Mouse (Mus musculus) layer of hippocampus, adult 11-12 months (tissue): ENCODE measurements at regions not wholly inside any gene's neighbourhood (a gene's known extent, or its start where the extent isn't known, plus 50 kb on each side); places are given as distances from the start of the nearest gene placed in this dataset.

Experiments
- DNase-seq: peaks from one replicate; pipeline ENCODE4 v3.0.0; 2022; ENCODE audit warnings: low spot score

DNA sequence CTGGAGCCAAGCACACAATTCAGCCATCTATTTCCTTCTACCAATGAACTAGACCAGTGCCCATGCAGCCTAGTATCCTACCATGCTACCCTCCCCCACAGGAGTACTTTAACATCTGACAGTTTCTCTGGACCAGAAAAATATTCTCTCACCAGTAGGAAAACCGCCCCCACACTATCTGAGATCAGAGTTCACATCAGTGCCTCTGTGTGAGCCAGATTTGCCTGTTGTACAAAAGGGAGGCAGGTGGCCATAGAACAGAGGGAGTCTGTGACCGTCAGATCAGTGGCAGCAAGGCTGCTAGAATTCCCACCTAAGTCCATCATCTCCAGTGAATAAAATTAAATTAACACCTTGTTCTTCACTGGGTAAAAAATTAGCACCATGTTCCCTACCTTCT lies 166.5 kb downstream of the Atp23 start:
- no peak for DNase-seq

DNA sequence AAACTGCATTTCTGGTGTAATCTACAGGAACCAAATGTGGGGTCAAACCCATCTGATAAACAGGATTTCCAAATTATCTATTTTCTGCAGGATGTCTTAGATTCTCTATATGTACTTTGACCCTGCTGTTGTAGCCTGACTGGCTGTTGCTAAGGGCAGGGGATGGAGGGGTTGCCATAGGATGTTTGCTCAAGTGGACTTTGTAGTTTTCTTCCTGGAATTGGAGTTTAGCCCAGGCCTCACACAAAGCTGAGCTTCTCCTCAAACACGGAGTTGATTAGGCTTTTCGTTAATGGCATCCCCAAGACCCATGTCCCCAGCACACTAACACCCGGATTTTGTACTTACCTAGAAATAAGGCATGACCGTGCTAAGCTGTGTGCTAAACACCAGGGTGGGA lies 173.3 kb downstream of the Atp23 start:
- DNase-seq: no peak

DNA sequence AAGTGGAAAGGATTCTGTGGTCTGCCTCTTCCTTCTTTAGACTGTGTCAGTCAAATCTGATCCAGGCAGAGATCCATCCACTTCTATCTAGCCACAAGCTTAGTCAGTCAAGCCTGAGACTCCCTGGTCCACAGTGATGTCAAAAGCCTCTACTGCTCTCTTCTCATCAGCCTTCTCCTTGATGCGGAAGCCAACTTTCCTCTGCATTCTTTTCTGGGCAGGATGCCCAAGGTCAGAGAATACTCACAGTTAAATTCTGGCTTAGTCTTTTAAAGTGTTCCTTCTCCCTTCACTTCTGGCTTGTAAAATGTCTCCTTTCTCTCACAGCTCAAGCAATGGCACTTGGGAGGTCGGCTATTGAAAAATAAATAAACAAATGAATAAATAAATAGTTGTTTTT lies 183.2 kb downstream of the Atp23 start:
- no peak for DNase-seq

DNA sequence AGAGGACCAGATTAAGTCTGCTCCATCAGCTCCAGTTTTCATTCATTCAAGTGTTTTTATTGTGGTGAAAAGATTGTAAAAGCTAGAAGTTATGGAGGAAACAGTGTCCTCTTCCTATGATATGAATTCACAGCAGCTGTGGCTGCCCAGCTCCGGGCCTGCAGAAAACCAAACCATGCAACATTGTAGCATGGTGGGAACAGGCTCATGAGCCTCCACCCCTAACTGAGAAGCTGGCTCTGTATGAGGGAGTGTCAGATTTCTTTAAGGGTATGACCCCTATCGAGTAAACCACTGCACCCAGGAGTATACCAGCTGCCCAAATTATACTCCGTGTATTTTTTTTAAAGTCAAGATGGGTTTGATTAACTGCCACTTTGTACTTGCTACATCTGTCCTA lies 189.4 kb downstream of the Atp23 start:
- no peak for DNase-seq

DNA sequence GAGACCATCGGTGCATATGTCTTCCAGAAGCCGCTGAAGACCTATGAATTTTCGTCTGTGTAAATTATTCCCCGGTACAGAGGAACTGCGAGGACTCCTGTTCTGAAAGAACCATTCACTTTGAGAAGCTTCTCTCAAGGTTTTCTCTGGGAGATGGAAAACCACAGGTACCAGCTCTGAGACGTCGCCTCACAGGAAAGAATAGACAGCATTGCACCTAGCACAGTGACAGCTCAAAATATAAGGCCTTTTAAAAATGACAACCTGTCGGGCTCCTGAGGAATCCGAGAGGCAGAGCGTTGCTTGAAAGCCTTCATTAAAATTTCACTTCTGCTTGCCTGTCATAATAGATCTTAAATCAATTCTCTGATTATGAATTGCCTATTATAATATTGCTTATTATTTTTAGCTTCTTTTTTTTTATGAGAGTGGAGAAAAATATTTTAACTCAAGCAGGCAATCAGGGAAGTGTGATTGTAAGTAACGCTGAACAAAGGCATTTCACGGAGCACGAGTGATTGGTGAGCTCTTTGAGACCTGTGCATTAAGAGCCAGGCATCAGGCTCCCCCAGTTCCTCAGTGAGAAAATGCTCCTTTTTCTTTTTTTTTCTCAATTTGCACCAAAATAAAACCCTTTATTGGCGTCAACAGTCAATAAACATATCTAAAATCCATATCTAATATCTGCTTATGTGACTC lies 191.8 kb downstream of the Atp23 start:
- no peak for DNase-seq

DNA sequence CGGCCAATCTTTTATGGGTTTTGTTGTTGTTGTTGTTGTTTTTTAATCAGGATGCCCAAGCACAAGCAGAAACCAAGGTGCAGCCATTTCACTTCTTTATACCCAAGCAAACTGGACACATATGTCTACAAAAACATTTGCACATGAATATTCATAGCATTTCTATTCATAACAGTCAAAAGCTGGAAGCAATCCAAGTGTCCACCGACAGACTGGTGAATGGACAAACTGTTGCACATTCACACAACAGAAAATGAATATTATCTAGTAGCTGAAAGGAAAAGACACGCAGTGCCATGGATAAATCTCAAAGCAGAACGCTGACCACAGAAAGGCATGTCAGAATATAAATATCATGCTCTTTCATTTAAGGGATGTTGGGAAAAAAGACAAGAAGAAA lies 192.4 kb downstream of the Atp23 start:
- peak; percentile 8 for DNase-seq

DNA sequence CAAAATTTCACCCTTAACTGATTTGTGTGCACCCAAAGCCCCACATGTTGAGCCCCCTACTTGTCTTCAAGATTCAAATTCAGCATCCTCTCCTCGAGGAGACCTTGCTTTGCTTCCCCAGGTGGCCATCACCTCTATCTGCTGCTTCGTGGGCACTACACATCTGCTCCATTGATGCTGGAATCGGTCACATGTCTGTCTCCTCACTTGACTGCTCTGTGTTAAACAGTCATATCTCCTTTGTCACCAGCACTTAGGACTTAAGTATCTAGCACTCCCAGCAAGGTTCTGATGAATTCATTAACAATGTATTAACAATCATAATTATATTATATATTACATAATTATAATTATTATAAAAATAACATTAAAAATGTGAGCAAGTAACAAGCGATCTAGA lies 192.9 kb downstream of the Atp23 start:
- DNase-seq: no peak

DNA sequence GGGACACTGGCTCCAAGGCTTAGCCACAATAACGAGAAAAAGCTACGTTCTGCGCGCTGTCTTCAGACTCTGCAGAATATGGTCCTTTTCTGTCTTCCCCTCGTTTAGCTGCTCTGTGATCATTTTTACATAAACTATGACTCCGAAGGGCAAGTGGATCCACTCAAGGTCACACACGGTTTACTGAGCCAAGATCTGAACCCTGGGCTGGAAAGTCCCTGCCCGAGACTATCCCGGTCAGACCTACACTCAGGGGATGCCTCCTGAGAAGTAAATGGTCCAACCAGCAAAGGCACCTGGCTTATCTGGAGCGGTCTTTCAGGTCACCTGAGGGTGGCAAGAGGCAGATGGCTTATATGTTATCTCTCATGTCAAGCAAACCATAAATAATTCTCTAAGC lies 204.1 kb downstream of the Atp23 start:
- DNase-seq: no peak

DNA sequence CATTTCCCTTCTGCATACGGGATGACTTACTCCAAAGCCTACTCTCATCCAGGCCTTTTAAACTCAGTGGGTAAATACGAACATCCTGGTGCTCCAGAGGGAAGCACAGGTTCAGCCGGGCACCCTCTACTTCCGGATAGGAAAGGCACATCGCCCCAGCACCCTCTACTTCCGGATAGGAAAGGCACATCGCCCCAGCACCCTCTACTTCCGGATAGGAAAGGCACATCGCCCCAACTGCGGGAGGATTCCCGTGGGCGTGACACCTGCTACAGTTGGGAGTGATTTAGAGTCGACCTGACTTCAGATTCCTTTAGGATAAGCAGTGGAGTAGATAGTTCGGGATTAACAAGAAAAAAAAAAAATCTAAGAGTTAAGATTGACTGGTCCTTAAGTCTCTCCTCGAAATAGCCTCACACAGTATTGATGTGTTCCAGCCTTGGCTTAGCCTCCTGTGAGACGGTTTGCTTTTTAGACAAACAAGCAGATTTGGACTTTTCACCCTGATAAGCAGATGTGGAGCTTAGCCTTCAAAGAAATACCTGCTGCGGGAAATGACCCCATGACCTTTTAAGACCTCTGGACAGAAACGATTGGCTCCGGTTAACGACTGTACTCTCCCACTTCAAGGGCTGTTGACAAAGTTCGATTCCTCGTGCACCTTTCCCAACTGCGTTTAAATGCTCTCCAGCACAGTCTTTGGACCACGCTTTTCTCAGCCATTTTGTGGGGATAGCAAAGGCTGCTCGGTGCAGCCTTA lies 210.1 kb downstream of the Atp23 start:
- no peak for DNase-seq

DNA sequence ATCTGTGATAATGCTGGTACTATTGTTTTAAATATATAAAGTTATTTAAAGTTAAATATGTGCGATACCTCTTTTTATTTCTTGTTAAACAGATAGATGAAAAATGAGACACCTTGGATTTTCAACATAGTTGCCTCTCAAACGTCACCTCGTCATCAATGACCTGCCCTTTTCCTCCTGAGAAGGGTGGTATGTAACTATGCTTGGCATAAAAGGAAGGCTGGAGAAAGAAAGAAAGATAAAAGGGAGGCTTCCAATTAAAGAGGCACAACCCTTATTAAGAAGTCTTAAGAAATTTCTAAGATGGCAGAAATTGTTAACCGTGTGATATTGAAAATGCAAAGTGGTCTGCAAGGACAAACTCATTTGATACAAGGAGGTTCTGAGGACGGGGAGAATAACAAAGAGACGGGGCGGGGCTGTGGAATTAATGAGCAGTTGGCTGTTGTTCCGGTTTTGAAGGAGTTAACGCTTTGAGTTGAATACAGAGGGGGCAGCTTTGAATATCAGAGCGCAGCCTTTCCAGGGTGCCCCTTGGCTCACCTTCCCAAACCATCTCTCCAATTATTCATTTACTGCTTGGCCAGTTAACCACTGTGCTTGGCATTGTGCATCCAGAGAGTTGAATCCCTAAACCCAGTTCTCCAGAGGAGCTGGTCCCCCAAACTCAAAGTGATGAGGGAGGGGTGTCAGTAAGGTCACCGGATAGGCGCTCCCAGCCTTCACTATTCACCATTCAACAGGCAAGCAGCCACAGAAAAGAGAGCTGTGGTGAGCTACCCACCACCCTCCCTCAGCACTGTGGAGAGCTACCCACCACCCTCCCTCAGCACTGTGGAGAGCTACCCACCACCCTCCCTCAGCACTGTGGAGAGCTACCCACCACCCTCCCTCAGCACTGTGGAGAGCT lies 220.6 kb downstream of the Atp23 start:
- DNase-seq: no peak

DNA sequence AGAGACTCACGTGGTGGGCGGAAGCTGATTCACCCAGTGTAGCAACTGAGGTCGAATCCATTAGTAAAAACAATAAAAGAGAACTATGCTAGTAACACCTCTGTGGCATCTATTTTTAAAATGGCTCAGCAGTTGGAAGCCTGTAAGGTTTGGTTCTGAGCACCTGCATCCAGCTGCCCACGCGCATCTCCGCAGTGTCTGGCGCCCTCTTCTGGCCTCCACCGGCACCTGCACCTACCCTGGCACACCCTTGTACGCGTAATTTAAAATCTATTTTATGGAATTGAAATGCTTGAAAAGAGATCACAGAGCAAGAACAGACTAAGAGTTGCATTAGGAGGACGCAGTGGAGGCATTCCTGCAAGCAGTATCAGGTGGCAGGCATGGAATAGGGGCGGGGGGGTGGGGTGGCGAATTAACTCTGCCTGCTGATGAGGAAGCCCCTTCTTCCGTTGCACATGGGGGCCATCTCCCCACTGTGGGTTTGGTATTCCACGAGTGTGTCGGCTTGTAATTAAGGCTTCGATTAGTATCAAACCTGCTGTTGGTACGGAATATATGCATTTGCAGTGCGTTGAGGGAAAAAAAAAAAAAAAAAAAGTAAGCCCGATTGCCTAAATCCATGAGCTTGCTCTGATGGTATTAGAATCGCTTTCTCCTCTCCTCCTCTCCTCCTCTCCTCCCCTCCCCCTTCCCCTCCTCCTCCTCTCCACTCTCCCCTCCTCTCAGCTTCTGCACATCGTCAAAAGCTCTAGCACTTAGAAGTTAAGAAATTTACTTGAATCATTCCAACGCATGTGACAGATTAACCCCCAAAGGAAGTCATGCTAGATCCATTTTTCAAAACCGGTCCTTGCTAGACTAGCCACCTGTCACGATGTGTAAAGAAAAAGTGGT lies 221.7 kb downstream of the Atp23 start:
- DNase-seq: peak; percentile 17

DNA sequence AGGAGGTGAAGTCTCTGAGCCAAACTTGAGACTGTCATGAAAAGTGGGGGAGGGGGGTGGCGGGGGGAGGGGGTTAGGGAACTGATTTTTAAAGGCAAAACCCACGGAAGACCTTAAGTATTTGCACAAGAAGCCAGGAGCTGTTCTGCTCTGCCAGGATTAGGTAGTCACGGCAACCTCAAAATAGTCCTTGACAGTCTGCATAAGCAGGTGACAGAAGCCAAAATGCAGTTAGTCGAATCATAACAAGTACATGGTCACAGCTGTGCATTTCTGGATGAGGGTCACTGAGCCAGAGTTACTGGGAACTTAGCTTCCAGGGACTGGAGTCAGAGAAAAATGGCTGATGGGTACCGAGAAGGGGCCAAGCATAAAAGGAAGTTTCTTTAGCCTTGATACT lies 227.7 kb downstream of the Atp23 start:
- DNase-seq: no peak

DNA sequence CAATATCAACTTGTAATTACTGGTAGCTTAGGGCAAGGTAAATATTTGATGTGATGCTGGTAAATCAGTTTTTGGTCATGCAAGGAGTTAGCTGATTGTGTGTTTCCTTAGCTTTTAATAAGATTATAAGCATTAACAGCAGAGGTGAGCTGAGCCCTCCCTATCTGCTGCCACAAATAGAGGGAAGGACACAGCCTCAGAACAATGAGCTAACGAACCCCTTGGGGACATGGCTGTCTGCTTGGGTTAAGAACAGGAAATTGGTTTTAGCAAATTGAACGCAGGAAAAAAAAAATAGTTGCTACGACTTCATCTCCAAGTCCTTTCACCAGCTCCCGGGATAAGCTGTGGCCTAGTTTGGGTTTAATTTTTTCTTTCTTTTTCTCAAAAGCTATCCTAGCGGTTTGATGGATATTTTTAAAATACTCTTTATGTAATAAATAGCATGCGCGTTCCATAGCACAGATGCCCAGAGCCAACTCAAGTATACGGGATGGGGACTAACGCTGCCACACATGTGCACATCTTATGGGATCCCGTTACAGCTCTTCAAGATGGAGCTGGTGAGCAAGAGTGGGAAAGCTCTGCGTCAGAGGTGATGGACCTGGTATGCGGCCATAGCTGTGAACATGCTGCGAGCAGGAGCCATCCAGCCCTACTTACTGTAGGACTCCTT lies 236.6 kb downstream of the Atp23 start:
- DNase-seq: no peak

DNA sequence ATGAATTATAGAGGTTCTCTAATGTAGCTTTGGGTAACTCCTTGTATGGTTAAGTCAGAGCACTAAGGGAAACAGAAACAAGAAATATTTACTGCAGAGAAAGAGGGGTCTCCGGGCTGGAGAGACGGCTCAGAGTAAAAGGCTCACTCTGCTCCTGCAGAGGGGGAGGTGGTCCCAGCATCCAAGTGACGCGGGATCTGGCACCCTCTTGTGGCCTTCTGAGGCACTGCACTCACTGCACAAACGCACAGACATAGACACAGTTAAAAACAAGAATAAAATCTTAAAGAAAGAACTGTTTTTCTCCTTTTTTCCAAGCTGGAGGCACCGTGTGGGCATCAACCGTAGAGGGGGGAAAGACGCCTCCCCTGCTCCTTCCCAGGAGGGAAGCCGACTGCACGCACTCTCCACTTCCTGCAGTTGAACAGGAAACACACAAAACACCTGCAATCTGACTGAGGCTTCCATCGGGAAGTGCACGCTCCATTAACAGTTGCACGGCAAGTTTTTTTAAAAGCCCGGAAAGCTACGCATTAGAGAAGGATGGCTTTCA lies 237.6 kb downstream of the Atp23 start:
- no peak for DNase-seq

DNA sequence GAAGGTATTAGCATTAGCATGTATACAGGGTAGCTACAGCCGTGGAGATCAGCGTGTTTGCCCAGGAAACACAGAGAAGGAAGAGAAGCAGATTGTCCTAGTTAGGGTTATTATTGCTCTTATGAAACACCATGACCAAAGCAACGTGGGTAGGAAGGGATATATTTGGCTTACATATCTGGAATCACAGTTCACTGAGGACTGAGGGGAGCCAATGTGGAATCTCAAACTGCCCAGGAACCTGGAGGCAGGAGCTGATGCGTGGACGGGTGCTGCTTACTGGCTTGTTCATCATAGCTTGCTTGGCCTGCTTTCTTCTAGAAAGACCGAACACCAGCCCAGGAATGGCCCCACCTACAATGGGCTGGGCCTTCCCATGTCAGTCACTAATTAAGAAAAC lies 238.4 kb downstream of the Atp23 start:
- no peak for DNase-seq

DNA sequence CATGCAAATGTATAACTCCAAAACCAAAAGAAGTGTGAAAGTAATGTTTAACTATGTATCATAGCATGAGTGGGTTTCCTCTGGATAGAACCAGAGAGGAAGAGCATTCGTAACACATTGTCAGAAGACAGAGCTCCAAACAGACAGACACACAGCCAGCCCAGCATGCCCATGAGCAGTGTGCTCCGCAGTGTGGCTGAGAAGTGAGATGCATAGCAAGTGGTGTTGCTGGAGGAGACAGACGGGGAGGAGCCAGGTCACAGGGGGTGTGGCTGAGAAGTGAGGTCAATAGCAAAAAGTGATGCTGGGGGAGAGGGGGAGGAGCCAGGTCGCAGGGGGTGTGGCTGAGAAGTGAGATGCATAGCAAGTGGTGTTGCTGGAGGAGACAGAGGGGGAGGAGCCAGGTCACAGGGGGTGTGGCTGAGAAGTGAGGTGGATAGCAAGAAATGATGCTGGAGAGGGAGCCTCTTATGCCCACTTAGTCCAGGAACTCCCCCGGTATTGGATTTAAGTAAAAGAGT lies 240.0 kb downstream of the Atp23 start:
- no peak for DNase-seq

DNA sequence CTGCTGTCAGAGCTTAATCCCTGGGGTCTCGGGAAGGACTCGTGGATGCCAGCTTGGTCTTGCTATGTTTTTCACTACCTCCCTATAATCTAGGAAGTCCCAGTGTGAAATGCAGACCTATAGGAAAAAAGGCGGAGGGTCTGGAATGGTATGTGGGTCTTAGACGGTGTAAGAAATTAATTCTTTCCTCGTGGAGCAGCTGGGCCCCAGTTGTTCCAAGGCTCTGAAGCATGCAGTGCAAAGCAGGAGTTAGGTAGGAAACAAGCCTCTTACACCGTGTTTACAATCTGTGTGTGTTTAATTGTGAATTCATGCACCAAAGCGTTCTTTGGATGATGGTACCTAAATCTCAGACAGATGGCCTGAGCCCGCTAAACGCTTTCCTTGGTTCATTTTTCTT lies 241.1 kb downstream of the Atp23 start:
- DNase-seq: no peak

DNA sequence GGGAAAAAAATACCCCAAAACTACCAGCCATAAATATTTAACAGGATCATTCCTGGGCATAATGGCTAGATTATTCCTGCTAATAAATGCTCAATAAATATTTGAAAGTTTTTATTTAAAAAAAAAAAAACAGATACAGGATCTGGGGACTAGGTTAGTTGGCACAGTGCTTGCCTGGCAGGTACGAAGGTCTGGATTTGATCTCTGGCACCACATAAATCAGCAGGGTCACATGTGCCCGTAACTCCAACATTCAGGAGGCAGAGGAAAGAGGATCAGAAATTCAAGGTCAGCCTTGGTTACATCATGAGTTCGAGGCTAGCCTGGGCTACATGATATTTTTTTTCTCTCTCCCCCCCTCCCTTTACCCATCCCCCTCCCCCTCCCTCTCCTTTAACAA lies 248.5 kb downstream of the Atp23 start:
- no peak for DNase-seq

DNA sequence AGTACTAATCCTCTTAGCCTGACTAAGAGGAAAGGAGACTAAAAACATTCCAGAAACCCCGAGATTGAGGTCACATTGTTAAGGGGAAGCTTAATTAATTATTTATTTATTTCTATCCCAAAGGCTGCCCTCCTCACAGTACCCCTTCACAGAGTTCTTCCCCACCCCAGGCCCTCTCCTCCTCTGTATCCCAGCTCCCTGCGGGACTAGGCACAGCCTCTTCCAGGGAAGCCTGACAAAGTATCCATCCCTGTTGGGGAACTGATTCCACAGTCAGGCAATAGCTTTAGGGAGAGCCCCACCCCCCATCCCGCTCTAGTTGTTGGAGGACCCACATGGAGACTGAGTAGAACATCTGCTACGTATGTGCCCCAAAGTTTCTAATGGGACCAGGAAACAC lies 254.6 kb downstream of the Atp23 start:
- DNase-seq: no peak

DNA sequence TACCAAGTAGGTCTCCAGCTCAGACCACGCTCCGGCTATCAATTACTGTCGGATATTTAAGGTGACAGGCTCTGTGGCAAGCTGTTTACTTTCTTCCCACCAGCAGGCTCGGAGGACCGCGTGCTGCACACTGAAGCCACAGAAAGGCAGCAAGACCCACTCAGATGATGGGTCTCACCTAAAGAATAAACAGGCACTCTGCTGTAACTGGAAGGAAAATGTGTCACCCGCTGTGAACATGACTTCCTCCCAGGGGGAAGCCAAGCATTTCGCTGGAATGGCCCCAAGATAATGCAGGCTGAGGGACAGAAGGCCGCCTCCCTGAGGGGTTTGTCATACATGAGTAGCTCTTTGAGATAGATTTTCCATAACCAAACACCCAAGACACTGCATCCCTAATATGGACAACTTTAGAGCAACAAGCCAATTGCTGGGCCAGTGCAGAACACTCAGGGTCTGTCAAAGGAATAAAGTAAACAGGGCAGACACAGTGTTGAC lies 259.3 kb downstream of the Atp23 start:
- no peak for DNase-seq

DNA sequence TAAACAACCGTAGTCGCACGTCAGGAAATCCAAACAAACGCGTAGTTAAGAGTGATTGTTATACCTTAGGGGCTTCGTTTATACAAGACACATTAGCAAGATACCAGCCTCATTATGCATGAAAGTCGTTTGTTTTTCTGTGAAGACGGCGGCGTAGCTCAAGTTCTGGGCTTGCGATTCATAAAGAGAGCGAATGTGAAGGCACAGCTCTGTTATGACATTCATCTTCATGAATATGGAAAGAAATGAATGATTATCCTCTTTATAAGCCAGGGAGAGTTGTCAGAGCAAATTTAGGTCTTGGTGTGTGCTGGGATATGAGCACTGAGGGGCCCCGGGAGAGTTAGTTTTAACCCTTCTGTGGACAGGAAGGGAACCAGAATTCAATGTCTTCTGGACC lies 266.4 kb downstream of the Atp23 start:
- no peak for DNase-seq
